Mouse (Mus musculus) urinary bladder, postnatal 36 days (tissue): ENCODE measurements around the gene Tacc2.
A peak's percentile ranks its signal among the peaks of the same experiment; 100 is the strongest.

Experiments used
- DNase-seq, 2 experiments: peaks; one replicate each; pipeline ENCODE4 v3.0.0; 2022; ENCODE audit warnings: low spot score in 2 of 2, mixed read lengths in 1 of 2

Tacc2 gene

DNA sequence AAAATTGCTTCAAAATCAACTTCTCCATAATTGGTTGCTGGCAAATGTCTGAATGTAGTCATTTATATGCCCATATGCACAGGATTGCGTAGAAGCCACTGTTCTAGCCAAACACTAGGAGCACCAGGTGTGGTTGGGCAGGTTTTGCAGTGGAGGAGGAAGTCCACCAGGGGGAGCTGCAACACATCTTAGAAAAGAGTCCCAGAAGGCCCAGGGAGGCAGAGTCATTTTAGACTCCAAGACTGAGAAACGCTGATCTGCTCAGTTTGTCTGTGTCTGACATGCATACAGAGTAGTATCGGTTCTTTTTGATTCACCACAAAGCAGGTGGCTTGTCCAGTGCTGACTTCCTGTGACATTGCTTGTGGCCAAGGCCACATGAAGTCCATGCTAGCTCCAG lies 193.5 kb downstream of the Tacc2 start:
- DNase-seq: peak; percentile 75 to 80

DNA sequence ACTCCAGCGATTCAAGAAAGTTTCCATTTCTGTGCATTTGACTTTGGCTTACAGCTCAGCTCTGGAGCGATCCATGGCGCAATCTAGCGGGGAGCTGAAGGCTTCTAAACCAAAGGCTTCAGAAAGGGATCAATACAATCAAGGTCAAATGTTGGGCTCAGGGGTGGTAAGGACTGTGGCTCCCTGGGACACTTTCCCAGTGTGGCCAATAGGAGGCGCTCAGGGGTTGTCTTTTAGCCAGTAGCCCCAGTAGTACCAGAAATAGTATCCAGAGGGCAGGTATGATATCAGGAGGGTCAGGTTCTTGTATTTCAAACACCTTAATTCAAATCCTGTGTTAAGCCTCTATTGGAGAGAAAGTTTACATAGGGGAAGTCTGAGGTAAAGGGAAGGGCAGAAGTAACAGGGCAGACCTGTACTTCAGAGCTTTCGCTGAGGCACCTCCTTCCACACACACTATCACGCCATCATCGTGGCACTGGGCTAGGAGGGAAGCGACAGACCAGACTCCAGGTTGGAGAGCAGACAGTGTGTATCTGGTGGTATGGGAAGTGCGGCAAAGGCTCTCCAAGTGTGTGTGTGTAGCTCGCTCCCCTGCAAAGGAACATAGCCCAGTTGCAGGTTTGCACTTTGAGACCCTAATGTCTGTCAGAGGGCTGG lies 196.1 kb downstream of the Tacc2 start:
- DNase-seq: peak in 1 of 2 experiments; percentile 25

DNA sequence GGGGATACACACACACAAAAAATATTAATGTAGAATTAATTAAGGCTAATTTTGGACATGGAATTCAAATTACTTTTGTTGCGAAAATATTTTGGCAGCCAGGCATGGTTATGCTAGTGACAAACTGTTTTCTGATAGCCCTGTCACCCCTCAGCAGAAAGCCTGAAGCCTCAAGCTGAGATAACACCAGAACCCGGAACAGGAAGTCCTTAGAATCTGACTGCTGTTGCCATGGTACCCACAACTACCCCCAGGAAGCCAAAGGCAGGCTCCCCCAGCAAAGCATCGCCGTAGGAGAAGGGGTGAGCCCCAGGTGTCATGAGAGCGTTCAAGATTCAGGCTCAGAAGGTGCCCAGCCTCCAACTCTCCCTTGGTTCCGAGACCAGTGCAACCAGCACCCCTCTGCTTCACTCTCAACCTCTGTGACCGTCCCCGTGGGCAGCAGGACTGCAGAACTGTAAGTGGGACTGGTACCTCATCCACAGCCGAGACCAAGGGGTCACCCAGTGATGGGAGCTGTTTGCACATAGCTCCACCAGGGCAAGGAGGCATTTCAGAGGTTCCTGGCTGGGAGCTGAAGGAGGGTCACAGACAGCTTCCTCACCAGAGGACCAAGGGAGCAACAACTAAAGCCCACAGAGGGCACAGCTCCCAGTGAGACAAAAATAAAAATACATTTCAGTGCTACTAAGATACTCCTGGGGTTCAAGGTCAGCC lies 196.8 kb downstream of the Tacc2 start, which contains the start of gene Btbd16:
Gene Btbd16, plus strand, starts transcription at position 156 of the 717 bp plus-strand sequence.
- DNase-seq: no peak

- no peak for DNase-seq
Observed at GRCm38 (mm10) chr7:130780866-130781419, 203.7 kb downstream of the Tacc2 start.

GRCm38 (mm10) chr7:130782501-130783050 lies 205.3 kb downstream of the Tacc2 start:
- DNase-seq: no peak

DNA sequence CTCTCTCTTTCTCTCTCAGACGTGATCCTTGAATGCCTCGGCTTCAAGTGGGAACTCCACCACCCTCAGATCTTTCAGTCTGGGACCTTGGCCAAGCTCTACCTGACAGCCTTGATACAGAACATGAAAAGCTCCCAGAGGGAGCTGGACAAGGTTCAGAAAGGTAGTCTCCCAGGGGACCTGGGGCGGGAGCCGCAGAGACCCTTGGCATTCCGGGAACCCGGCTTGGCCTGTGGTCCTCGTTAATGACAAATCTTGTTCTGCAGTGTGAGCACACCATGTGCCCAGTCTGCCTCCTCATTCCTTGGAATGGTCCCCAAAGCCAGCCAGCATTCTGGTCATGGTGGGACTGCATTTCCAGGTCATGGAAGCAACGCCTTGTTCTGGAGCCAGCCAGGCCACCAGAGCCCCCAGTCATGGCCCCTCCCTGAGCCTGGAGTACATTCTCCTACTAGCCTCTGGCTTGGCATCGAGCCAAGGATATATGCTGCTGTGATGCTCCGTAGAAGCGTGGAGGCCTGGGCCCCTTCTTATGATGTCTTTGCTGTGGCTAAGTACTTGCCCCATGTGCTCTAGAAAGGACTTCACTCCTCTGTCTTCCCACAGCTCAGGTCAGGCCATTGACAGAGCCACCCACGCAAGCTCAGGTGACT lies 208.8 kb downstream of the Tacc2 start:
- DNase-seq: no peak

GRCm38 (mm10) chr7:130786708-130787107 lies 209.5 kb downstream of the Tacc2 start:
- no peak for DNase-seq

DNA sequence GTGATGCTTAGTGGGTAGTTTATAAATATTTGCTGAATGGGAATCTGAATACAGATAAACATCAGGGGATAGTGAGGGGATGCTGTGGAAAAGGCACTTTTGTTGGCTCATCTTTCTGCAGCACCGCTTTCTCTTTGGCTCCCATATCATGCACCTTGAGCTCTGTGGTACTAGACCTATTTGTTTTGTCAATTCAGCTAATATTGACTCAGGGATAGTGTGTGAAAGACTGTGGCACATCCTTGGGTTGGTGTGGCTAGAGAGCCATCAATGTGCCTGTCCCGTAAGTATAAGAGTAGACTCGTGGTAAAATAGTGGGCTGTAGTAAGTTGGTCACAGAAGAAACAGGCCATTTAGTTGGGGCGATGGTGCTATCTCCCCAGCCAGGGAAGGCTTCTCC lies 210.3 kb downstream of the Tacc2 start:
- no peak for DNase-seq

GRCm38 (mm10) chr7:130788950-130789349 lies 211.7 kb downstream of the Tacc2 start:
- DNase-seq: no peak

DNA sequence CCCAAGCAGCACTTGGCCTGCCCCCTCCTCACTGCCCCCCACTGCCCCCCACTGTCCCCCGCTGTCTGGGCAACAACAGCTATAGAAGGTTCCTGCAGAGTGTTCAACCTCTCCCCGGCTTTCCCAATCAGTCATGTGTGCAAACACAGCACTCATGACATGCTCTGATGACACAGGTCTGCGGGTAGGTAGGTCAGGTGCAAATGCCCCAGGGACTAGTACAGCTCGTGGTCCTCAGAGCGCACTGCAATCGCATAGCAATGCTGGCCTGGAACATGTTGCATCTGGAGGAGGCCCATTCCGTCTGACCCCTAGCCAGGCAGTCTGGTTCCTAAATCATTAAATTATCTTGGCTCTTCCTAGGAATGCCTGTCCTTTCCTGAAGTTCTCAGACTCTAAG lies 212.2 kb downstream of the Tacc2 start:
- no peak for DNase-seq

GRCm38 (mm10) chr7:130793671-130794070 lies 216.4 kb downstream of the Tacc2 start:
- no peak for DNase-seq

GRCm38 (mm10) chr7:130796786-130797185 lies 219.5 kb downstream of the Tacc2 start:
- DNase-seq: no peak

DNA sequence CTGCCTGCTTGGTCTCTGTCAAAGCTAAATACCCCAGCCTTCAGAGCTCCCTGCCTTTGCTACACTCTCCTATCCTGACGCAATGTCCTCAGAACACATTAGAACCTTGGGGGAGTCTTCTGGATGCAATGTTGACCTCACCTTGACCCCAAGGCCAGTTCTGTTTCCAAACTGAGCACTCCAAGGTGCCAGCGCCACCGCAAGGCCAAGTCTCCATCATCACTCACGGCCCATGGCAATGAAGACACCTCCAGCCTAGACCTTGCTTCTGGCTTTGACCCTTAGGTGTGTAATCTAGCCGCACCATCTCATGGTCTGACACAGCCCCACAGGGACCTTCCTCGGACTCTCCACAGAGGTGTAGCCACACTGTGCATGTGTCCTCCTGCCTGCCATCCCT lies 220.3 kb downstream of the Tacc2 start:
- no peak for DNase-seq

- DNase-seq: no peak
Observed at GRCm38 (mm10) chr7:130799418-130799817, 222.2 kb downstream of the Tacc2 start.

GRCm38 (mm10) chr7:130800681-130801080 lies 223.4 kb downstream of the Tacc2 start:
- no peak for DNase-seq

DNA sequence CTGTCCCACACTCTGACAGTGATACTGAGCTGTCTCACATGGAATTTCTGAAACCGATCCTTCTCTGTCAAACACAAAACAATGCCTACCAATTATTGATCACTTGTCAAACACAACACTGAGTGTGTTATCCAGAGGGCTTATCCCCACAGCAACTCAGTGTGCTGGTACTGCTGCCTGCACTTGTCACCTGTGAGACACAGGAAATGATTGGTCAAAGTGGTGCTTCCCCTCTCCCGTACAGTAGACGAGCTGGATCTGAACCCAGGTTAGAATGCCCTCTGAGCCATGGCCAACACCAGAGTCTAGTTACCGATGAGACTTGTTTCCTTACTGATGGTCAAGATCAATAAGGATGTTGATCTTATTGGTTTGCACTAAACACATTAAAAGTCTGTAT lies 224.6 kb downstream of the Tacc2 start:
- DNase-seq: no peak

GRCm38 (mm10) chr7:130803251-130803825 lies 226.1 kb downstream of the Tacc2 start:
- DNase-seq: no peak

DNA sequence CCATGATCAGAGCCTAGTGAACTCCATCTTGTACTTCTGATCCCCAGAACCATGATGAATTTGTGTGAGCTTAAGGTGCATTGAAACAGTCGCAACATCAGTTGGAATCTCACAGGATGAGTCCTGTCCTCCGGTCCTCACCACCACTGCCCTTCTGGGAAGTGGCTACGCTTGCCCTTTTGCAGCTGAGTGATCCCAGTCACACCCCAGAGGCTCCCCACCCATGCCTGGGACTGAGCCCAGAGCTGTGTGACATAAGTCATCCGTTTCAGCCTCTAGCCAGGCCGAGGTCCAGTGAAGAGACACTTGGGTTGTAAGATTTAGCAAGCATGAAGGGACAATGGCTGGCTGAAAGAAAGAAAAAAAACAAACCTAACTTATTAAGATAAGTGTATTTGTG lies 227.8 kb downstream of the Tacc2 start:
- peak in 1 of 2 experiments; percentile 9 for DNase-seq

DNA sequence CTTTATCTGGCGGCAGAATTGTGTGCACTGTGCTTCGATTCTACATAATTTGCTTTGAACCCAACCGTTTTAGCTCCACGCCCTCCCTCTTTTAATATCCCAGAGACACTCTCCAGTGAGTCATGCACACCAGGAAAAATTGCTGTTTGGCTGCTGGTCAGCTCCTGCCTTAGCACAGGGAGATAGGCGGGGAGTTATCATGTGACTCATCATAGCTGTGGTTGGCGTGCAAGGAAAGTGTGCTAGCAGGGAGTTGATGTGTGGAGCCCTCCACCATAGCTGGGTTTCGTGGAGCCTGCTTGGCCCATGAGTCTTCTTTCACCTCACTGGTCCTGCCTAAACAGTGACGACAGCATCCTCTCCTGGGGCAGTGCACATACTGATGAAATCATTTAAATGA lies 230.5 kb downstream of the Tacc2 start:
- DNase-seq: peak; percentile 43 to 68

DNA sequence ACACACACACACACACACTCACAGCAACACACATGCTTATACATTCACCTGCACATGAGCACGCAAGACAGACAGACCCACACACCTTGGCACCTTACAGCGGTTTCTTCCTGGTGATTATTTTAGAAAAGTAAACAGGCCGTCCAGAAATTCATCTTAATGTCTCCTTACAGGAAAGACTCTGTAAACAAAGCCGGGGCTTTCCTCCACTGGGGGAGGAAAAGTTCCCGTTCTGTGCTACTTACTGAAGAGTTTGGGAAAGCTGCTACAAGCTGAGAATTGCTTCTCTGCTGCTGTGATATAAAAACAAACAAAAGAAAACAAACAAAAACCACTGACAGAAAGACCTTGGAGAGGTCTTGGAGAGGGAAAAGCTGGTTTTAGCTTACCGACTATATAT lies 231.5 kb downstream of the Tacc2 start:
- DNase-seq: no peak

- no peak for DNase-seq
Observed at GRCm38 (mm10) chr7:130810238-130810637, 233.0 kb downstream of the Tacc2 start.

- no peak for DNase-seq
Observed at GRCm38 (mm10) chr7:130812407-130812806, 235.2 kb downstream of the Tacc2 start.
